Mouse (Mus musculus): ENCODE data around the gene Gm17428. TPM values are rescaled to one million over a fixed set of nuclear protein-coding genes. Genes with fewer than 3 reads are reported as not detected.
"Not testable (repeated sequence)": the region's sequence is repeated elsewhere in the genome, so short reads cannot be mapped to it uniquely, and the experiment has no call there.

The Gm17428 gene
- not detected for total RNA-seq (2021)

DNA sequence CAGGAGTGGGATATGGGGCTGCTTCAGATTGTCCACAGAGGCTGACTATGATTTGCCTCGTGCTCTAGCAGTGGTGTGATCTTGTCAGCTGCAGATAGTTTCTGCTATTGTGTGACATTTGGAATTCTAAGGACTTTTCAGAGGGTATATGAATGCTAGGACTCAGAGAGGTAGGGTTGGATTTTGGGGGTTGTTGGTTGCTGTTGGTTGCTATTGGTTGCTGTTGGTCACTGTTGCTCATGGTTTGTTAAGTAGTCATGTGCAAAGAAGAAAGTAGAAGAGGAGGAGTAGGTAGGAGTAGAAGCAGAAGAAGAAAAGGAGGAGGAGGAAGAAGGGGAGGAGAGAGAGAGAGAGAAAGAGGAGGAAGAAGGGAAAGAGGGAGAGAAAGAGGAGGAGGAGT, at the start of gene Gm17428:
Gm17428 (plus strand) TSS at position 301 of the 400 bp plus-strand sequence.
- DNase-seq (ENCODE audit: low spot score in 2 of 2), result no peak
- intact Hi-C loops (cut with DNase I), result no loop called here

DNA sequence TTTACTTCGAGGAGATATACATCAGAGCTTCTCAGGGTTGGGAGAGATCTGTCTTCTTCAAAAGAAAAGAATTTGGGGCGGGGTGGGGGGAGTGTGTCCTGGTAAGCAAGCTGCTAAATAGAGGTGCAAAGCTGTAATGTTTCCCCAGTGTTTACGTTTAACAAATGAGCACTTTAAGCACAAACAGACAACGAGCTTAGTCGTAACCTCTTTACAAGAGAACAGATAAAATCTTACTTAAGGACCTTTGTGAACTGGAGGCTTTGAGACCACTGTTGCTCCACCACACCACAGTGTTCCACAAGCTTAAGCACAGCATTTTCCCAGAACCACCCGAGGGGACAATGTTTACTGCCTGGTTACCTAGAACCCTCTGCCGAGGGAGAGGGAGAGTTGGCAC, 49.4 kb upstream of the Gm17428 start:
- no peak for DNase-seq (ENCODE audit: low spot score in 2 of 2)
- intact Hi-C loops (cut with DNase I), result no loop called here

DNA sequence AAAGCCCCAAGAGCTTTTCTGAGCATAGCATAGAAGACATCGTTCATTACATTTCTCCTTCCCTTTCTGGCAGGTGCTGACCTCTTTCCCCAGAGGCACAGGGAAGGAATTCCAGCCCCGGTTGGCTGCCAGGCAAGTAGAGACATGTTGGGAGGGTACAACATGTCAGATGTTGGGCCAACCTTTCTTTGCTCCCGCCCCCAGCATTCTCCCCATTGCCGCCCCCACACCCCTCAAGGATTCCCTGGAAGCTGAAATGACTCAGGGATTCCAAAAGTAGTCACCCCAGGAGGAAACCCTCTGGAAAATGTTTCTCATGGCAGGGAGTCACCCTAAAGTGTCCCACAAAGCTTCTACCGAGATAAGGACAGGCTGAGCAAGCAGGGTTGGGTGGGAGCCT, 46.9 kb upstream of the Gm17428 start:
- peak in 1 of 2 experiments; percentile 42 for DNase-seq (ENCODE audit: low spot score in 2 of 2)
- intact Hi-C loops (cut with DNase I), result no loop called here

GRCm38 (mm10) chr14:54930431-54930830, 46.3 kb upstream of the Gm17428 start:
- intact Hi-C loops (cut with DNase I), result no loop called here
- no peak for DNase-seq (ENCODE audit: low spot score in 2 of 2)

- intact Hi-C loops (cut with DNase I), result no loop called here
- no peak for DNase-seq (ENCODE audit: low spot score in 2 of 2)
These were observed 44.0 kb upstream of the Gm17428 start, which contains the start of gene Il25 for GRCm38 (mm10) chr14:54932645-54933150. Il25 (plus strand) TSS chr14:54932695.

DNA sequence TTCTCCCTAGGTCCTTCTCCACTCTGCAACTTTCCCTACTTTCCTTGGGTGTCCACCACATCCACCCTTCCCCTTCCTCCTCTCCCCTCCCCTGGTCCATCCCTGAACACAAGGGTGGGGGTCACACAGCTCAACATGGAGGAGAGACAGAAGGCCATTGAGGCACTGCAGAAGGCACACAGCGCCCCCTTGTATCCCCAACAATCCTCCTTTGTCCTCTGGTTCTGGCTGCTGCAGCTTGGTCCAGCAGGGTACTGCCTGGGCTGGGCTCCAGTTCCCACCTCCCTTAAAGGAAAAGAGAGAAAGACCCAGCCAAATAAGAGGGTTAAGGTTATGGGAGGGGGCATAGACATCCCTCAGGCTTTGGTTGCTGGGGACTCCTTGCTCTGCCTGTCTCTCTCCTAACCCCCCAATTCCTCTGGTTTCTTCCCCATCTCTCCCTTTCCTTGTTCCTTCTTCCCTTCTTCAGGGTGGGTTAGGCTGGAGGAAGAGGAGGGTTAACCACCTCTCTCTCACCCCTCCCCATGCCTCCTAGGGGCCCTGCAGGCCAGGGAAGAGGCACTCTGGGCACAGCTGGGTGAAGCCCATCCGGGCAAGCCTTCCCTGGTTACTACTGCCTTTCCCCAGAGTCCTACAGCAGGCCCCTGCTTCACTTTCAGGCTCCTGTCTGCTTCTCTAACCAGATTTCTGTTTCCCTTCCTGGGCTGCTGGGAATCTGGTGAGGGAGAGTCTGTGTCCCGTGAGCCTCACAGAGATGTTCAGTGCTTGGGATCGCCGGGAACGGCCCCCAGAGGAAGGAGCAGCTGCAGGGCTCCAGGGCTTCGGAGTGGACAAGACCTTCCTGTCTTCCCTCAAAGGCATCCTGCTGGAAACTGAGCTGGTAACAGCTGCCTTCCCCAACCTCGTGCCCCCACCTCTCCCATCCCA, 40.6 kb upstream of the Gm17428 start, which contains the start of gene Cmtm5:
Cmtm5 (plus strand) TSS at position 358 of the 927 bp plus-strand sequence.
- intact Hi-C loops (cut with DNase I), result no loop called here
- DNase-seq (ENCODE audit: low spot score in 2 of 2), result peak; percentile 42 to 75

GRCm38 (mm10) chr14:54936831-54937160, 39.9 kb upstream of the Gm17428 start:
- intact Hi-C loops (cut with DNase I), result no loop called here

DNA sequence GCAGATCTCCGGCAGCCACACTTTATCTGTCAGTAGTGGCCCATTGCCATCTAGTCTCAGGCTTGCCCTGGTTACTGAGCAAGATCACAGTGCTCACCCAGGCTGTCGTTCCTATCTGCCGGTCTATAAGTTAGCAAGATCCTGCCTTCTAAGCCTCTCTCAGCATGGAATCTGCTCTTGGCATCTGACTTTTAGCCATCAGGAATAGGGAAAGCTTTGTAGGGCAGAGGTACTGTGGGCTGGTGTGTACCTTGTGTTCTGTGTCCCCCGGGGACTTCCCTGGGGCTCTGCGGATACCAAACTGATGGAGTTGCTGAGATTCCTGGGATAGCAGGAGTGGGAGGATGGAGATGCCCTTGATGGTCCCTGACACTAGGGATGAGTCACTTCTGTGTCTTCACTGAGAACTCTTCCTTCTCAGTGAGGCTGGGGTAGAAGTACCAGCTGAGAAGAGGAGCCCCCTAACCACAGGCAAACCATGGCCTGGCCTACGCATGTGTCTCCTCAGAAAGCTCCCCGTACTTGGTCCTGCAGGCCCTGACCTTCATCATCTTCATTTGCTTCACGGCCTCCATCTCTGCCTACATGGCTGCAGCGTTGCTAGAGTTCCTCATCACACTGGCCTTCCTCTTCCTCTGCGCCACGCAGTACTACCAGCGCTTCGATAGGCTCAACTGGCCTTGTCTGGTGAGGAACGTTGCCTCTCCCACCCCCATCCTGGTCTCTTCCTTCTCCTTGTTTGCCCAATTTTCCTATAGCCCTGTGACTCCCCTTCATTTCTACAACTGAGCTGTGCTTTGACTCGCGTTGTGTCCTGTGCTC, 39.2 kb upstream of the Gm17428 start:
- intact Hi-C loops (cut with DNase I), result no loop called here
- no peak for DNase-seq (ENCODE audit: low spot score in 2 of 2)

More at GRCm38 (mm10) chr14:54936831-54937160, 39.9 kb upstream of the Gm17428 start:
- no peak for DNase-seq (ENCODE audit: low spot score in 2 of 2)

DNA sequence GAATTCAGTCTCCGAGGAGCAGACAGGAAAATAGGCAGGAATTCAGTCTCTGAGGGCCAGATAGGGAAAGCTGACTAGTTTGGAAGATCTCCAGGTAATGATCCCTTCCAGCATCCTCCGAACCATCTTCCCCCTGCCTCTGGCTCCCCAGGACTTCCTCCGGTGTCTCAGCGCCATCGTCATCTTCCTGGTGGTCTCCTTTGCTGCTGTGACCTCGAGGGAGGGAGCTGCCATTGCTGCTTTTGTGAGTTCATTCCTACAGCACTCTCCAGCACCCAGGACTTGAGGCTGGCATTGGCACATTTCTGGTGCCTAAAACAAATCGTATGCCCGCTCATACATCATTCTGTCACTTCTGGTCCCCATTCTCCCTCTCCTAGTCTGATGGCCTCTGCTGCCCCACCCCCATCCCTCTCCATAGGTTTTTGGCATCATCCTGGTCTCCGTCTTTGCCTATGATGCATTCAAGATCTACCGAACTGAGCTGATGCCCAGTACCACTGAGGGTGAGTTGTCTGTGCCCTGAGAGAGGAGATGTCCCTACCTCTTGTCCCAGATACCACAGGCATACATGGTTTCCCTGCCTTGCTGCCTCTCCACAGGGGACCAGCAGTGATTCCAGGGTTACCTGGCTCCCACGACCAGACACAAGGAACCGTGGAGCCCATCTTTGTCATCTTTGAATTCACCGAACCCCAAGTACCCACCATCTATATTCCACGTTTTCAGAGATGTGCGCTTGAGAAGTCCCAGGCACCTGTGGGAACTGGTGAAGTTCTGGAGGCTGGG, 38.1 kb upstream of the Gm17428 start:
- intact Hi-C loops (cut with DNase I), result loop anchor here (1.0 kb wide), 2 partner anchors 38 to 44 kb away; no protein-coding TSS in a partner anchor
- no peak for DNase-seq (ENCODE audit: low spot score in 2 of 2)

DNA sequence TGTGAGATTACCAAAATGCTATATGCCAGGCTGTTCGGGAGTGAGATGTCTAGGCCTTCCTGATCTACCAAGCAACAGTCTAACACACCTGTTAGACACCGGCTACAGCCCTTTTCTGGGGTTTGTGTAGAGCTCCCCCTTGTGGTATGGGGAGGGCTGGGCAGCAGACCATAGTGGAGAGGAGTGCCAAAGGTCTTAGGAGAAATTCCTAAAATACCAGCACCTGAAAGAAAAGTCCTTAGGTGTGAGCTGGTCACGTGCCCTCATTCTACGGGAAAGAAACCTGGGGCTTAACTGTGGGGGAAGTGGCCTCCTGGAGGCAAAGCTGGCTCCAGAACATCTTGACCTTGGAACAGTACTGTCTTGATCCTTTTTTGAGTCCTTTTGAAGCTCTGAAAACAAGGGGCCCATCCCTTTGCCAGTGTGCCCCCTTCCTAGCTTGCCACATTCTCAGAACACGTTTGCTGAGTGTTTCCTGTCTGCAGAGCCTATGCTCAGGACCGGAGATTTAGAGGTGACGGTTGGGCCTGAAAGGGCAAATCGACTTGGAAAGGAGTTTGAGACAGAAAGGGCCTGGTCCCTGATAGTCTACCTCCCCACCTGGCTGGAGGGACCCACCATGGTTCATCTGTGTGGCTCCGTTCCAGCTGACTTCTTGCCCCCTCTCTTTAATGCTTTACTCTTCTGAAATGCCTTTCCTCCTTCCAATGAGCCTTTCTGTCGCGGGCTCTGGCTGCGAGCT, 37.1 kb upstream of the Gm17428 start:
- intact Hi-C loops (cut with DNase I), result loop anchor here (1.0 kb wide), 2 partner anchors 39 to 45 kb away; no protein-coding TSS in a partner anchor
- DNase-seq (ENCODE audit: low spot score in 2 of 2), result peak; percentile 21 to 40

DNA sequence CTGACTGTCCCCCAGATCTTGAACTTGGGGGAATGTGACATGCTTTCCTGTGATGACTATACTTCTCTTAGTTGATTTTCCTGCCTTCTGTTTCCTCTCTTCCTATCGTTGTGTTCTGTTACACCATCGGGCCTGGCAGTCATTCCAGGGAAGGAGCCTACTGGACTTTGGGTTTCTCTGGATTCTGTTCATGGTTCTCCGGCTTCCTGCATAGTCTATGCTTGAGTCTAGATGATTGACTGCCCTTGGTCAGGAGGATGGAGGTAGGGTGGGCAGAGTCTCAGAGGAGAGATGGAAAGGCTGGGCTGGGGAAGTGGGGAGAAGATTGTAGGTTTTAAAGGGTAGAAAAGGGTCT, 36.6 kb upstream of the Gm17428 start:
- DNase-seq (ENCODE audit: low spot score in 2 of 2), result no peak
- intact Hi-C loops (cut with DNase I), result no loop called here

GRCm38 (mm10) chr14:54941024-54941978, 35.4 kb upstream of the Gm17428 start:
- no peak for DNase-seq (ENCODE audit: low spot score in 2 of 2)
- intact Hi-C loops (cut with DNase I), result no loop called here

GRCm38 (mm10) chr14:54942479-54942878, 34.3 kb upstream of the Gm17428 start:
- DNase-seq (ENCODE audit: low spot score in 2 of 2), result no peak
- intact Hi-C loops (cut with DNase I), result no loop called here

DNA sequence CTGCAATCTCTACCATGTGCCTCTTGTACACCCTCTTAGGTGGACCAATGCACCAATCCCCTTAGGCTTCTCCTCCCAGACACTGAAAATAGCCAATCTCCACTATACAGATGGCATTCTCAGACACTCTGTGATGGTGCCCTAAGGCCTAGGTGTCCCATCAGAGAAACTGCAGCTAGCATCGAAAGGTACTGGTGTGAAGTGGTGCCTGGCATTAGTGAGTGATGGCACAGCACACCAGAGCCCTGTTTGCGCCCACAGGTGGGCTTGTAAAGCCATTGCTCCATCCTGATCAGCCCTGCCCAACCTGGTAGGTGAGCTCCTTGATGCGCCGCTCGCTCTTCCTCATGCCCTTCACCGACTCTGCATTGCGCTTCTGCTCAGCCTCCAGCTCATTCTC, 32.8 kb upstream of the Gm17428 start:
- no peak for DNase-seq (ENCODE audit: low spot score in 2 of 2)
- intact Hi-C loops (cut with DNase I), result no loop called here

DNA sequence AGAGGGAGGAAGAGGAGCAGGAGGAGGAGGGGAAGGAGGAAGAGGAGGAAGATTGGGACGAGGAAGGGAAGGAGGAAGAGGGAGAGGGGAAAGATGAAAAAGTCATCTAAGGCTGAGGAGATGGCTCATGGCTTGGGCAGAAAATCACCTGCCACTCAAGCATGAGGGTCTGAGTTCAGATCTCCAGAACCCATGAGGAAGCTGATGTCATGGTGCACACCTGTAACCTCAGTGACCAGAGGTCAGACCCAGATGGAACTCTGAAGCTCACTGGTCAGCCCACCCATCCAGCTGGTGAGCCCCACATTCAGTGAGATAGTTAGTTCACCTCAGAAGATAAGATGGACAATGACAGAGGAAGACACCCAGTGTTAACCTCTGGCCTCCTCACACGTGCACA, 31.8 kb upstream of the Gm17428 start:
- DNase-seq (ENCODE audit: low spot score in 2 of 2), result no peak
- intact Hi-C loops (cut with DNase I), result no loop called here

DNA sequence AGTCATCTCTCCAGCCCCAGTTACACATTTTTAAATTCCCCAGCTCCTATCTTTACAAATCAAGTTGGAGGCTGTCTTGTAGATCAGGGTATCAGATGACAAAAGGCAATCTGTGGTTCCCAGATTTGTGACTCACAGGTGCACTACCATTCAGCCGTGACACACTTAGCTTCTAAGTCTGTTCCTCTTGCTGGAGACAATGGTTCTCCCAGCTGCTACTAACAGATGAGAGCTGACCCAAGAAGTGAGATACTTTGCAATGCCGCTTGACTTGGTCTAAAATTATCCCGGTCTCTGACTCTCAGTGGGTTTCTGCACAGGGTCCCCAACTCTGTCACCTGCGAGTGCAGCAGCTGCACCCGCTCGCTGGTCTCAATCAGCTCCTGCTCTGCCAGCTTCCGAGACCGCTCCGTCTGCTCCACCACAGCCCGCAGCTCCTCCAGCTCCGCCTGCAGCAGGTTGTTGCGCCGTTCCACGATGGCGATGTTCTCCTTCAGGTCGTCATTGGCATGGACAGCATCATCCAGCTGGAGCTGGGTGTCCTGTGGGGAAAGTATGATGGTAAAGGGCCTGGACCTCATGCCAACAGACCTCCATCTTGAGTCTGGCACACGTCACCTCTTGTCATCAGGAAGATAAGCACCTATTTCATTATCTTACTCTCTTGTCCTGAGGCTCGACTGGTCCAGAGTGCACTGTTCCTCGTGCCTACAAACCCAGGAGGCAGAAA, 30.6 kb upstream of the Gm17428 start:
- intact Hi-C loops (cut with DNase I), result no loop called here
- no peak for DNase-seq (ENCODE audit: low spot score in 2 of 2)

DNA sequence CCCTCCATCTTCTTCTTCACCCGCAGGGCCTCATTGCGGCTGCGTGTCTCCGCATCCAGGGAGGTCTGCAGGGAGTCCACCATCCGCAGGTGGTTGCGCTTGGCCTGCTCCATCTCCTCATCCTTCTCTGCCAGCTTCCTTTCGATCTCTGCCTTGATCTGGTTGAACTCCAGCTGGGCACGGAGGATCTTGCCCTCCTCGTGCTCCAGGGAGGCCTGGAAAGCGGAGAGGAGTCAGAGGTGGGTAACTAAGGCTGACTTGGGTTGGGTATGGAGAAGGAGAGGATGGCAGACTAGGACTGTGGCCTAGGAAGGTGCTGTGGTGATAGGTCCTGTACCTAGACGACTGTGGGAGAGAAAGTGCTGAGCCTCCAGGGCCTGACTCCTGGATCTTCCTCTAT, 29.7 kb upstream of the Gm17428 start:
- intact Hi-C loops (cut with DNase I); DNase-seq (ENCODE audit: low spot score in 2 of 2): not testable (repeated sequence)

Measured in left cerebral cortex, postnatal 25 days (tissue).